Mouse (Mus musculus) CH12.LX (cell line): ENCODE results near the gene Ap2s1. TPM values are rescaled to one million over a fixed set of nuclear protein-coding genes. Genes with fewer than 3 reads are reported as not detected.

Source experiments
- DNase-seq: peaks from one replicate; pipeline ENCODE4 v3.0.0-alpha.2; 2013; ENCODE audit errors: extremely low read depth
- H3K27ac ChIP-seq: 2 replicates; pipeline ENCODE4 v1.5.1; 2012; ENCODE audit warnings: low read depth, mild to moderate bottlenecking, control low read depth, moderate library complexity; ENCODE audit not compliant: insufficient read depth
- H3K27me3 ChIP-seq: replicated peaks from 2 replicates; pipeline ENCODE3; 2012; ENCODE audit warnings: inconsistent platforms
- H3K36me3 ChIP-seq, 2 experiments: replicated peaks in 1 of 2; 2 replicates each; pipeline versions ENCODE3 to v1.6.1; 2012; ENCODE audit warnings: inconsistent platforms in 1 of 2, low read length in 1 of 2, mild to moderate bottlenecking in 1 of 2, mixed read lengths in 1 of 2, moderate library complexity in 1 of 2; ENCODE audit not compliant: control insufficient read depth in 1 of 2, insufficient read depth in 1 of 2
- H3K4me1 ChIP-seq, 2 experiments: 2 replicates each; pipeline ENCODE4 v1.6.1; 2012; ENCODE audit warnings: inconsistent platforms in 1 of 2, moderate library complexity in 1 of 2; ENCODE audit not compliant: insufficient read depth in 2 of 2, control insufficient read depth in 1 of 2
- H3K4me2 ChIP-seq: 2 replicates; pipeline ENCODE4 v1.6.1; 2012; ENCODE audit warnings: low read depth, mild to moderate bottlenecking, control low read depth; ENCODE audit not compliant: poor library complexity, insufficient read depth, severe bottlenecking
- H3K4me3 ChIP-seq, 3 experiments: fragments of 150-350 bp in 1 of 3; sonication (generic) in 1 of 3; replicated peaks in 1 of 3; 2 replicates each; pipeline versions ENCODE3 to v1.5.1; 2011 to 2012; ENCODE audit warnings: low read depth in 2 of 3, low read length in 2 of 3, mild to moderate bottlenecking in 2 of 3, moderate library complexity in 2 of 3, control low read depth in 1 of 3, improper control_type of control experiment in 1 of 3, inconsistent platforms in 1 of 3, mixed read lengths in 1 of 3; ENCODE audit not compliant: poor library complexity in 1 of 3
- H3K79me2 ChIP-seq: replicated peaks from 2 replicates; pipeline ENCODE4 v1.6.1; 2012; ENCODE audit warnings: mild to moderate bottlenecking, moderate library complexity; ENCODE audit not compliant: control insufficient read depth, poor library complexity, insufficient read depth, severe bottlenecking; ENCODE audit errors: extremely low read depth
- H3K9ac ChIP-seq: 2 replicates; pipeline ENCODE4 v1.6.1; 2012; ENCODE audit warnings: low read depth, mild to moderate bottlenecking, control low read depth, moderate library complexity; ENCODE audit not compliant: insufficient read depth
- H3K9me3 ChIP-seq: replicated peaks from 2 replicates; pipeline ENCODE3; 2012; ENCODE audit warnings: low read length, inconsistent platforms, mixed read lengths
- BHLHE40 ChIP-seq: IDR thresholded peaks from 2 replicates; pipeline ENCODE4 v1.6.1; 2011; ENCODE audit warnings: mild to moderate bottlenecking, low read depth, low read length, improper control_type of control experiment
- CHD2 ChIP-seq: IDR thresholded peaks from 2 replicates; pipeline ENCODE4 v1.6.1; 2011; ENCODE audit warnings: low read length, improper control_type of control experiment
- CTCF ChIP-seq, 2 experiments: IDR thresholded peaks in 1 of 2; conservative IDR thresholded peaks in 1 of 2; 2 replicates each; pipeline ENCODE4 v1.5.1; 2011 to 2012; ENCODE audit warnings: low read depth in 2 of 2, low read length in 2 of 2, improper control_type of control experiment in 1 of 2, inconsistent platforms in 1 of 2, mild to moderate bottlenecking in 1 of 2, moderate library complexity in 1 of 2
- ELF1 ChIP-seq: IDR thresholded peaks from 2 replicates; pipeline ENCODE4 v1.6.1; 2014; ENCODE audit warnings: low read depth, mild to moderate bottlenecking, inconsistent platforms, low read length, improper control_type of control experiment
- EP300 ChIP-seq: IDR thresholded peaks from 2 replicates; pipeline ENCODE4 v1.6.1; 2011; ENCODE audit warnings: low read length, improper control_type of control experiment
- ETS1 ChIP-seq: conservative IDR thresholded peaks from 2 replicates; pipeline ENCODE4 v1.6.1; 2012; ENCODE audit warnings: low read depth, mild to moderate bottlenecking, inconsistent platforms, low read length, improper control_type of control experiment, moderate library complexity
- GABPA ChIP-seq: IDR thresholded peaks from 2 replicates; pipeline ENCODE4 v1.6.1; 2012; ENCODE audit warnings: low read depth, low read length, improper control_type of control experiment, inconsistent platforms; ENCODE audit not compliant: insufficient replicate concordance
- HCFC1 ChIP-seq: IDR thresholded peaks from 2 replicates; pipeline ENCODE4 v1.6.1; 2012; ENCODE audit warnings: low read depth, mild to moderate bottlenecking, inconsistent platforms, low read length, improper control_type of control experiment
- IRF4 ChIP-seq: IDR thresholded peaks from 2 replicates; pipeline ENCODE4 v1.6.1; 2014; ENCODE audit warnings: low read depth, mild to moderate bottlenecking, inconsistent platforms, low read length, improper control_type of control experiment
- JUN ChIP-seq: IDR thresholded peaks from 2 replicates; pipeline ENCODE4 v1.6.1; 2011; ENCODE audit warnings: low read depth, mild to moderate bottlenecking, low read length, improper control_type of control experiment, moderate library complexity; ENCODE audit not compliant: insufficient read depth
- JUND ChIP-seq: conservative IDR thresholded peaks from 2 replicates; pipeline ENCODE4 v1.6.1; 2011; ENCODE audit warnings: low read depth, low read length, improper control_type of control experiment
- KAT2A ChIP-seq: IDR thresholded peaks from 2 replicates; pipeline ENCODE4 v1.6.1; 2012; ENCODE audit warnings: low read length, improper control_type of control experiment, inconsistent platforms; ENCODE audit not compliant: insufficient replicate concordance
- MAX ChIP-seq: IDR thresholded peaks from 2 replicates; pipeline ENCODE4 v1.6.1; 2011; ENCODE audit warnings: low read length, improper control_type of control experiment
- MAZ ChIP-seq: IDR thresholded peaks from 2 replicates; pipeline ENCODE4 v1.6.1; 2012; ENCODE audit warnings: low read depth, mild to moderate bottlenecking, inconsistent platforms, low read length, improper control_type of control experiment, moderate library complexity
- MEF2A ChIP-seq: IDR thresholded peaks from 2 replicates; pipeline ENCODE4 v1.6.1; 2014; ENCODE audit warnings: low read depth, mild to moderate bottlenecking, inconsistent platforms, low read length, improper control_type of control experiment, borderline replicate concordance
- MYC ChIP-seq: IDR thresholded peaks from 2 replicates; pipeline ENCODE4 v1.6.1; 2011; ENCODE audit warnings: low read depth, mild to moderate bottlenecking, improper control_type of control experiment, low read length
- NELFE ChIP-seq: IDR thresholded peaks from 2 replicates; pipeline ENCODE4 v1.6.1; 2011; ENCODE audit warnings: low read depth, low read length, improper control_type of control experiment
- NRF1 ChIP-seq: IDR thresholded peaks from 2 replicates; pipeline ENCODE4 v1.6.1; 2014; ENCODE audit warnings: low read depth, mild to moderate bottlenecking, inconsistent platforms, low read length, improper control_type of control experiment, moderate library complexity
- PAX5 ChIP-seq: IDR thresholded peaks from 2 replicates; pipeline ENCODE4 v1.6.1; 2012; ENCODE audit warnings: low read length, inconsistent platforms, mixed read lengths
- POLR2A ChIP-seq: IDR thresholded peaks from 2 replicates; pipeline ENCODE4 v1.6.1; 2011; ENCODE audit warnings: low read depth, mild to moderate bottlenecking, improper control_type of control experiment, low read length
- POLR2AphosphoS2 ChIP-seq: IDR thresholded peaks from 2 replicates; pipeline ENCODE4 v1.6.1; 2011; ENCODE audit warnings: low read depth, low read length, improper control_type of control experiment
- RAD21 ChIP-seq: IDR thresholded peaks from 2 replicates; pipeline ENCODE4 v1.6.1; 2011; ENCODE audit warnings: low read depth, mild to moderate bottlenecking, low read length, improper control_type of control experiment, moderate library complexity
- SMC3 ChIP-seq: IDR thresholded peaks from 2 replicates; pipeline ENCODE4 v1.6.1; 2011; ENCODE audit warnings: low read depth, low read length, improper control_type of control experiment
- TBP ChIP-seq: conservative IDR thresholded peaks from 2 replicates; pipeline ENCODE4 v1.6.1; 2011; ENCODE audit warnings: low read depth, low read length, improper control_type of control experiment
- TCF12 ChIP-seq: IDR thresholded peaks from 2 replicates; pipeline ENCODE4 v1.6.1; 2014; ENCODE audit warnings: low read depth, mild to moderate bottlenecking, inconsistent platforms, low read length, improper control_type of control experiment
- UBTF ChIP-seq: IDR thresholded peaks from 2 replicates; pipeline ENCODE4 v1.6.1; 2012; ENCODE audit warnings: low read depth, mild to moderate bottlenecking, inconsistent platforms, low read length, improper control_type of control experiment, moderate library complexity
- USF1 ChIP-seq: IDR thresholded peaks from 2 replicates; pipeline ENCODE4 v1.6.1; 2014; ENCODE audit warnings: low read depth, mild to moderate bottlenecking, inconsistent platforms, low read length, improper control_type of control experiment
- USF2 ChIP-seq: conservative IDR thresholded peaks from 2 replicates; pipeline ENCODE4 v1.6.1; 2011; ENCODE audit warnings: low read depth, low read length, improper control_type of control experiment
- ZC3H11A ChIP-seq: IDR thresholded peaks from 2 replicates; pipeline ENCODE4 v1.6.1; 2012; ENCODE audit warnings: low read depth, mild to moderate bottlenecking, inconsistent platforms, low read length, improper control_type of control experiment
- dilution Hi-C: fragments of 300-500 bp; cut with MboI; formaldehyde crosslinking; loops from 2 replicates; pipeline ENCODE4 v1.14.3; 2020; ENCODE audit warnings: low sequenced_read_pairs; ENCODE audit not compliant: extremely low pct_unique_long_range_greater_than_20kb, extremely low pct_ligation_motif_present
- in situ Hi-C: fragments of 300-500 bp; cut with MboI; formaldehyde crosslinking; loops from 3 replicates; pipeline ENCODE4 v1.14.3; 2019; ENCODE audit warnings: low sequenced_read_pairs, low pct_ligation_motif_present, low pct_unique_long_range_greater_than_20kb, mixed read lengths
- polyA plus RNA-seq: library from polyadenylated mRNA; unstranded; fragments of >175 nt; gene quantifications from 2 replicates; pipeline ENCODE4 v1.2.1, GENCODE M21; 2012; ENCODE audit warnings: low read depth; ENCODE audit not compliant: insufficient read length
- total RNA-seq, 2 experiments: library from RNA; depleted of rRNA; stranded (reverse); fragments of 300-350 nt in 1 of 2; fragments of >200 nt in 1 of 2; gene quantifications; 2 replicates each; pipeline ENCODE4 v1.2.3; 2012 to 2014

Gene Ap2s1
- total and polyA plus RNA-seq, 3 experiments = 180 to 232 (median 202) TPM

GRCm38 (mm10) chr7:16689196-16689595 lies 49.0 kb upstream of the Ap2s1 start:
- H3K79me2 ChIP-seq = no peaks in the 10 kb centered on the region
- dilution Hi-C loops = no loop called here
- in situ Hi-C loops = no loop called here
- H3K9me3 ChIP-seq = peaks cover 21% of the 10 kb centered on the region
- no peak overlapping the region for H3K27ac ChIP-seq
- DNase-seq = no peak
- no peak for TF ChIP-seq USF1
- TF ChIP-seq TBP = no peak
- no peak for TF ChIP-seq TCF12
- TF ChIP-seq MAX = no peak
- no peak for TF ChIP-seq POLR2A
- TF ChIP-seq EP300 = no peak
- TF ChIP-seq USF2 = no peak
- no peaks in the 10 kb centered on the region for H3K27me3 ChIP-seq
- H3K4me2 ChIP-seq = no peak overlapping the region
- no peak overlapping the region for H3K9ac ChIP-seq
- H3K4me3 ChIP-seq = no peak overlapping the region
- no peaks in the 10 kb centered on the region for H3K36me3 ChIP-seq
- H3K4me1 ChIP-seq = no peaks in the 10 kb centered on the region

GRCm38 (mm10) chr7:16695025-16695424 lies 43.2 kb upstream of the Ap2s1 start:
- H3K4me3 ChIP-seq = no peak overlapping the region
- dilution Hi-C loops = no loop called here
- TF ChIP-seq IRF4 (no peak), NELFE (no peak), JUND (no peak), MYC (no peak), POLR2A (no peak), CTCF (conservative IDR thresholded peaks at IDR 0.05 in 1 of 2, IDR thresholded peaks at IDR 0.05 in 1 of 2; ENCODE audit: low read depth in 2 of 2, low read length in 2 of 2) (peak in 1 of 2 experiments; percentile 80; a peak in 2 of 4 replicates), HCFC1 (no peak), JUN (no peak), ETS1 (no peak), RAD21 (peak; percentile 76), POLR2AphosphoS2 (no peak), BHLHE40 (no peak), ELF1 (no peak), ZC3H11A (peak; percentile 46), NRF1 (no peak), EP300 (no peak), MAZ (no peak), TCF12 (no peak), CHD2 (no peak), GABPA (no peak), UBTF (no peak), PAX5 (no peak), USF1 (no peak), SMC3 (peak; percentile 77), KAT2A (no peak), USF2 (no peak), MEF2A (no peak)
- TF ChIP-seq, all 38 proteins: peak for 4
- H3K9ac ChIP-seq = no peak overlapping the region
- in situ Hi-C loops = no loop called here
- peaks cover 7% of the 10 kb centered on the region for H3K9me3 ChIP-seq
- no peak overlapping the region for H3K4me2 ChIP-seq
- no peaks in the 10 kb centered on the region for H3K36me3 ChIP-seq
- no peaks in the 10 kb centered on the region for H3K27me3 ChIP-seq
- peak; percentile 45 for DNase-seq
- no peak overlapping the region for H3K27ac ChIP-seq
- H3K4me1 ChIP-seq = no peaks in the 10 kb centered on the region
- no peaks in the 10 kb centered on the region for H3K79me2 ChIP-seq
